Mouse (Mus musculus) lung, adult 2 months (tissue): ENCODE data around the gene 4930548H24Rik.

ENCODE experiments used
- CTCF ChIP-seq: fragments of 200-500 bp; IDR thresholded peaks from 2 replicates; pipeline ENCODE4 v1.5.1; 2011; ENCODE audit warnings: mild to moderate bottlenecking, low read length, control low read depth; ENCODE audit not compliant: insufficient read depth
- POLR2A ChIP-seq: fragments of 200-500 bp; IDR thresholded peaks from 2 replicates; pipeline ENCODE4 v1.6.1; 2011; ENCODE audit warnings: low read depth, mild to moderate bottlenecking, control low read depth, low read length, borderline replicate concordance; ENCODE audit errors: extremely low read depth

- no peak for TF ChIP-seq CTCF
- TF ChIP-seq POLR2A, result no peak
Measured at GRCm38 (mm10) chr5:31528560-31528959, 43.0 kb downstream of the 4930548H24Rik start.
